Mouse (Mus musculus) erythroblast, embryonic 14.5 days (primary cell): ENCODE measurements around the gene Hoxa13.

Experiments
- GATA1 ChIP-seq: IDR thresholded peaks from 2 replicates; pipeline ENCODE4 v1.6.1; 2012; ENCODE audit warnings: low read length, inconsistent platforms, mixed read lengths
- TAL1 ChIP-seq: IDR thresholded peaks from 3 replicates; pipeline ENCODE4 v1.6.1; 2012; ENCODE audit warnings: low read length, inconsistent platforms, mixed read lengths

DNA sequence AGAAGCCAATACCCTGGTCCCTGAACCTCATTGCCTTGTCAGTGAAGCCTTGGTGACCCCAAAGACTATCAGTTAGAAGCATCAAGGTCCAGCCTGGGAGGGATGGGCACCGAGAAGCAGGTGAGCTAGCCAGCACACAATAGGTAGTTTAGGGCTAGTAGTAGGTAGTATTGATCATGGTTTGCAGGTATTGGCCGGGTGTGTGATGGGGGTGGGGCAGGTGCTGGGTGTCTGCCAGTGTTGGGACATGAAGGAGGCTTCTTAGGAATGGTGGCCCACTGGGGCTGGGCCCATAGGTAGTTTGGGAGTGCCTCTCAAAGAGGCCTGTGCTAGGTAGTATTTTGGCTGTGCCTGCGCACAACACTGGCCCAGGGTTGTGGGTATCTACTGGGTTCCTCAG lies 45.6 kb downstream of the Hoxa13 start:
- TF ChIP-seq TAL1 (no peak), GATA1 (no peak)
